Mouse (Mus musculus): ENCODE measurements around the gene Lgi4. TPM values are rescaled to one million over a fixed set of nuclear protein-coding genes. Genes with fewer than 3 reads are reported as not detected.

Gene Lgi4
- polyA plus RNA-seq (2015; fragmentation: Nextera tagmentation; extraction: Ambion mirVana): 0.25 and 0.39 TPM in 2 replicates

- H3K27ac ChIP-seq: no peak within 1 kb of the TSS
- no peaks in the 10 kb centered on the region for H3K27me3 ChIP-seq
- no peaks in the 10 kb centered on the region for H3K36me3 ChIP-seq
- WGBS: 7% methylated on average over 2 of the region's 2 CpGs
- no peak for ATAC-seq (replicated peaks; ENCODE audit: insufficient number of reproducible peaks, insufficient read depth, low FRiP score, low read depth)
- peaks cover 23% of the 10 kb centered on the region for H3K4me1 ChIP-seq (replicated peaks)
- no peak within 1 kb of the TSS for H3K9ac ChIP-seq
- H3K4me3 ChIP-seq: no peak within 1 kb of the TSS
- no peak within 1 kb of the TSS for H3K4me2 ChIP-seq
- H3K9me3 ChIP-seq (replicated peaks): no peaks in the 10 kb centered on the region
These were observed at the start of gene Lgi4 for GRCm38 (mm10) chr7:31059108-31059507. Gene Lgi4, plus strand, starts transcription at chr7:31059342.

DNA sequence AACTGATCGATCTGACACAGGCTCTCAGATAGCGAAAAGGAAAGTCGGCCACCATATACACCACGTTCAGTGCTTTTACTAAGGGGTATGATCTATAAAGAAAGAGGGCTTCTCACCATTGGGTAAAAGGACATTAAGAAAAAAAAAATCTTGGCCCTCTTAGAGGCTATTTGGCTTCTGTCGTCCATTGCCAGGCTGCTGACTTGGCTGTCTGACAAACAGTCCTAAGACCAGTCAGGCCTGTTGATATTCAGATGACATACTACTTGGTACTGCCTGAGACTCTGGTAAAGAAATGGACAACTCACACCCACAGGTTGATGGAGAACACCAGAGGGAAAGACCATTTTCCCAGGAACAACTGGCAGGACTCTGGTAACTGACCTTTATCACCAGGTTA lies 46.2 kb upstream of the Lgi4 start:
- no peak overlapping the region for H3K4me3 ChIP-seq
- H3K36me3 ChIP-seq: no peaks in the 10 kb centered on the region
- no peaks in the 10 kb centered on the region for H3K27me3 ChIP-seq
- H3K27ac ChIP-seq: no peak overlapping the region
- H3K9ac ChIP-seq: no peak overlapping the region
- ATAC-seq (replicated peaks; ENCODE audit: insufficient number of reproducible peaks, insufficient read depth, low FRiP score, low read depth): no peak
- no peaks in the 10 kb centered on the region for H3K9me3 ChIP-seq (replicated peaks)
- H3K4me1 ChIP-seq (replicated peaks): peaks cover 17% of the 10 kb centered on the region
- 75% methylated on average over 5 of the region's 5 CpGs for WGBS
- no peak overlapping the region for H3K4me2 ChIP-seq

DNA sequence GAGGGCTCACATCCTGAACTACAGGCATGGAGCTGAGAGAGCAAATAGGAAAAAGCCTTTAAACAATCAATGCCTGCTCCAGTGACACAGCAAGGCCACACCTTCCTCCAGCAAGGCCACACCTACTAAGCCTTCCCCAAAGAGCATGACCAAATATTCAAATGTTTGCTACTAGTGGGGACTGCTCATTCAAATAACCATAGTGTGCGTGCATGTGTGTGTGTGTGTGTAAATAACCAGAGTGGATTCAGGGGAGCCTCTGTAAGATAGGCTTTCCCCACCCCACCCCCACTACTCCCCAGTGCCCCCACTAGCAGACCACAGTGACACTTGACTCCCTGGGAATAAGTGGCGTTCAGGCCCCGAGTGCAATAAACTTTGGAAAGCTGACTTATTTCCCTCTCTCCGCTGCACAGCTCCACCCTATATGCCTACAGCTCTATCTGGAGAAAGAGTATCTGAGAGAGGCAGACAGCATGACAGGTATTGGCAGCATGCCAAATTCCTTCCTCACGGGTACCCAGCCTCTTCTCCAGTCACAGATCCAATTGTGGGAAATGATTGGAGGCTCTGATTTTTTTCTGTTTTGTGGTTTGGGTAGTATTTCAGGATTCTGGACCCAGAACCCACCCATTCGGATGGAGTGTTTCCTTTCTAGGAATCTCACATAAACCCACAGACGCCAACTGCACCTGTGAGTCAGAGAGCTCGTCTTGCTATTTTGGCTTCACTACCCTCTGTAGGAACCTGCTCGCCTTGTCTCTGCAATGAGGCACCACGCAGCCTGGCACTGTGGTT lies 41.8 kb upstream of the Lgi4 start:
- Histone ChIP-seq H3K36me3 (no peaks in the 10 kb centered on the region), H3K4me1 (replicated peaks) (peaks cover 18% of the 10 kb centered on the region), H3K27ac (peak overlapping the region; percentile 62), H3K9ac (no peak overlapping the region), H3K4me2 (peak overlapping the region; percentile 42), H3K27me3 (no peaks in the 10 kb centered on the region), H3K9me3 (replicated peaks) (no peaks in the 10 kb centered on the region), H3K4me3 (no peak overlapping the region)
- WGBS: 29% methylated on average over 10 of the region's 10 CpGs
- no peak; the same call in 1 of the 2 replicates for ATAC-seq (replicated peaks; ENCODE audit: insufficient number of reproducible peaks, insufficient read depth, low FRiP score, low read depth)

GRCm38 (mm10) chr7:31028609-31029008 lies 30.5 kb upstream of the Lgi4 start:
- Histone ChIP-seq H3K27ac (no peak overlapping the region), H3K4me2 (no peak overlapping the region), H3K9me3 (replicated peaks) (no peaks in the 10 kb centered on the region), H3K4me1 (replicated peaks) (0 out of 2 replicates have a peak, but pooled peaks cover 3% of the 10 kb centered on the region), H3K36me3 (no peaks in the 10 kb centered on the region), H3K9ac (no peak overlapping the region), H3K4me3 (no peak overlapping the region), H3K27me3 (no peaks in the 10 kb centered on the region)
- WGBS: 67% methylated on average over 8 of the region's 8 CpGs
- no peak for ATAC-seq (replicated peaks; ENCODE audit: insufficient number of reproducible peaks, insufficient read depth, low FRiP score, low read depth)

GRCm38 (mm10) chr7:31030717-31031116 lies 28.4 kb upstream of the Lgi4 start:
- no peaks in the 10 kb centered on the region for H3K27me3 ChIP-seq
- H3K9ac ChIP-seq: no peak overlapping the region
- H3K4me2 ChIP-seq: no peak overlapping the region
- H3K27ac ChIP-seq: no peak overlapping the region
- 67% methylated on average over 2 of the region's 2 CpGs for WGBS
- H3K4me1 ChIP-seq (replicated peaks): no peaks in the 10 kb centered on the region; the same call in 1 of the 2 replicates
- no peak for ATAC-seq (replicated peaks; ENCODE audit: insufficient number of reproducible peaks, insufficient read depth, low FRiP score, low read depth)
- H3K36me3 ChIP-seq: no peaks in the 10 kb centered on the region
- H3K9me3 ChIP-seq (replicated peaks): no peaks in the 10 kb centered on the region
- no peak overlapping the region for H3K4me3 ChIP-seq

DNA sequence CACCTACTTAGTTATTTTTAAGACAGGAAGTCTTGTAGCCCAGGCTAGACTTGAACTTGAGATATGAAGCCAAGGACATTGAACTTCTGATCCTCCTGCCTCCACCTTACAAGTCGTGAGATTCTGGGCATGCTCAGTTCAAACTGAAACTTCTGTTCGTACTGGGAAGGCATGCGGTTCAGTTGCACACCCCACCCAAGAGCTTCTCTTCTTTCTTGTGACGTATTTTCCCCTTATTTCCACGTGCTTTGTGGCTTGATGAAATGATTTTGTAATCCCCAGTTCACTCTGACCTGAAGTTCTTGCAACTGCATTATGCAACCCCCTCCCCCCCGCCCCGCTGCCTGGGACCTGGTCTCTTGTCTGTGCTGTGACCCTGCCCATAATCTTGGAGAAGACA lies 27.4 kb upstream of the Lgi4 start:
- Histone ChIP-seq H3K9me3 (replicated peaks) (no peaks in the 10 kb centered on the region), H3K4me3 (no peak overlapping the region), H3K9ac (no peak overlapping the region), H3K27ac (no peak overlapping the region), H3K4me1 (replicated peaks) (no peaks in the 10 kb centered on the region; the same call in 1 of the 2 replicates), H3K4me2 (no peak overlapping the region), H3K27me3 (no peaks in the 10 kb centered on the region), H3K36me3 (no peaks in the 10 kb centered on the region)
- WGBS: 76% methylated on average over 7 of the region's 7 CpGs
- ATAC-seq (replicated peaks; ENCODE audit: insufficient number of reproducible peaks, insufficient read depth, low FRiP score, low read depth): no peak

GRCm38 (mm10) chr7:31033409-31034165 lies 25.6 kb upstream of the Lgi4 start:
- H3K4me3 ChIP-seq: no peak overlapping the region
- no peak overlapping the region for H3K9ac ChIP-seq
- ATAC-seq (replicated peaks; ENCODE audit: insufficient number of reproducible peaks, insufficient read depth, low FRiP score, low read depth): no peak
- H3K27ac ChIP-seq: peak overlapping the region; percentile 33; the same call in 1 of the 2 replicates
- H3K27me3 ChIP-seq: no peaks in the 10 kb centered on the region
- WGBS: 56% methylated on average over 9 of the region's 9 CpGs
- no peak overlapping the region for H3K4me2 ChIP-seq
- H3K9me3 ChIP-seq (replicated peaks): no peaks in the 10 kb centered on the region
- no peaks in the 10 kb centered on the region; the same call in 1 of the 2 replicates for H3K4me1 ChIP-seq (replicated peaks)
- H3K36me3 ChIP-seq: no peaks in the 10 kb centered on the region

- no peaks in the 10 kb centered on the region for H3K36me3 ChIP-seq
- no peak overlapping the region for H3K27ac ChIP-seq
- no peaks in the 10 kb centered on the region for H3K27me3 ChIP-seq
- H3K4me3 ChIP-seq: no peak overlapping the region
- no peaks in the 10 kb centered on the region for H3K9me3 ChIP-seq (replicated peaks)
- WGBS: 56% methylated on average over 11 of the region's 11 CpGs
- H3K4me1 ChIP-seq (replicated peaks): no peaks in the 10 kb centered on the region; the same call in 1 of the 2 replicates
- ATAC-seq (replicated peaks; ENCODE audit: insufficient number of reproducible peaks, insufficient read depth, low FRiP score, low read depth): no peak
- H3K4me2 ChIP-seq: no peak overlapping the region
- H3K9ac ChIP-seq: no peak overlapping the region
These were observed 24.4 kb upstream of the Lgi4 start for GRCm38 (mm10) chr7:31034789-31035188.

DNA sequence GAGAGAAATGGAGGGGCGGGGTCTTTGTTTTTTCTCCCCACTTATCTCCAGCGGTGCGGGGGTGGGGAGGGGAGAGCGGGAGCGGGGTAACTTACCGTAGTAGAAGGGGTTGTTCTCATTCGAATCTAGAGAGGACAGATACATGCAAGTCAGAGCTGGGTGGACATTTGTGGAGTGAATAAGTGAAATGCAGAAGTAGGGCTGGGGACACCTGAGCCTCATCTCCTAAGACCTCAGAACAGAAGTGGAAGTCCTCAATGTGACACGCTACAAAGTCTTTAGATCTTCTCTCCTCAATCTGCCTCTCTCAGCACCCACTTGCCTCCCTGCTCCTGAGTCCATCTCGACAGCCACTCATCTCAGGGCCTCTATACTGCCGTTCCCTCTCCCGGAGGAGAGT lies 23.9 kb upstream of the Lgi4 start:
- H3K4me3 ChIP-seq: no peak overlapping the region
- H3K4me2 ChIP-seq: no peak overlapping the region
- H3K27me3 ChIP-seq: peaks cover 4% of the 10 kb centered on the region; the same call in 1 of the 2 replicates
- no peaks in the 10 kb centered on the region; the same call in 1 of the 2 replicates for H3K4me1 ChIP-seq (replicated peaks)
- no peak for ATAC-seq (replicated peaks; ENCODE audit: insufficient number of reproducible peaks, insufficient read depth, low FRiP score, low read depth)
- H3K27ac ChIP-seq: no peak overlapping the region
- no peaks in the 10 kb centered on the region for H3K36me3 ChIP-seq
- H3K9ac ChIP-seq: no peak overlapping the region
- WGBS: 74% methylated on average over 11 of the region's 11 CpGs
- no peaks in the 10 kb centered on the region for H3K9me3 ChIP-seq (replicated peaks)

- Histone ChIP-seq H3K27ac (no peak overlapping the region), H3K36me3 (no peaks in the 10 kb centered on the region), H3K4me3 (no peak overlapping the region), H3K4me1 (replicated peaks) (peaks cover 9% of the 10 kb centered on the region), H3K9me3 (replicated peaks) (no peaks in the 10 kb centered on the region), H3K9ac (no peak overlapping the region), H3K27me3 (peaks cover 13% of the 10 kb centered on the region), H3K4me2 (no peak overlapping the region)
- WGBS: 77% methylated on average over 7 of the region's 7 CpGs
- ATAC-seq (replicated peaks; ENCODE audit: insufficient number of reproducible peaks, insufficient read depth, low FRiP score, low read depth): no peak
These were observed 22.2 kb upstream of the Lgi4 start for GRCm38 (mm10) chr7:31036917-31037316.

DNA sequence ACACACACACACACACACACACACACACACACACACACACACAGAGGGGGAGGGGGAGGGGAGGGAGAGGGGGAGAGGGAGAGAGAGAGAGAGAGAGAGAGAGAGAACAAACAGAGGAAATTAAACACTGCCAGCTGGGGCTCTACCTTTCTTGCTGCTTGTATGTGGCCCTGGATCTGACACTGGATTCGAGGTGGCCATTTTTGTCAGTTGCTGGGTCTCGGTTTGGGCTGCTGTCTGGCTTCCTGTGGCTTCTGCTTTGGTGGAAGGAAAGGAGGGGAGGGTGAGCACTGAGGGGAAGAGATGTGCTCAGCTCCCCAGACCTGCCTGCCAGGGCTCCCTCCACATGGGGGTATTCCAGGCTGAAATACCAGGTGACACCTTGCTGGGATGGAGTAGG lies 21.5 kb upstream of the Lgi4 start:
- H3K4me2 ChIP-seq: no peak overlapping the region
- no peak overlapping the region for H3K9ac ChIP-seq
- no peak overlapping the region for H3K27ac ChIP-seq
- peaks cover 17% of the 10 kb centered on the region for H3K27me3 ChIP-seq
- H3K36me3 ChIP-seq: no peaks in the 10 kb centered on the region
- H3K9me3 ChIP-seq (replicated peaks): no peaks in the 10 kb centered on the region
- peaks cover 17% of the 10 kb centered on the region for H3K4me1 ChIP-seq (replicated peaks)
- no peak overlapping the region for H3K4me3 ChIP-seq
- WGBS: 64% methylated on average over 2 of the region's 2 CpGs
- no peak for ATAC-seq (replicated peaks; ENCODE audit: insufficient number of reproducible peaks, insufficient read depth, low FRiP score, low read depth)
